ENCODE assay signal across 15 mouse cellular contexts in the genomic region with DNA sequence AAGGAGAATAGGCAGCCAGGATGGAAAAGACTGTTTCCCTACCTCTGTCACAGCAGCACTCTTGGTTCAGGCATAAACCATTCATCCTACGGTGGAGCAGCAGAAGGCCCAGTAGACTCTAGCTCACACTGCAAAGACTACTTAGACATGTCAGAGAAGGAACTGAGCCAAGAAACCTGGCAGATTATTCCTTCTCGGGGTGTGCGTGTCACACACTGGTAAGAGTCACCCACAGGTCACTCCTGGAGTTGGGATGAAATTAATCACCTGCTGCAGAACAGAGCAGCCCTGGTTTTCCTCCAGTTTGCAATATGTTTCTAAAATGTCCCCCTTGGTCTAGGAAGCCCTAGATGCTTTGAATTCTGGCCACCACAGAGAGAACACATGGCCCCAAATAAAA. TPM values are rescaled to one million over a fixed set of nuclear protein-coding genes. Genes with fewer than 3 reads are reported as not detected.
"Had no signal": no experiment of that assay in that cellular context is flagged by ENCODE, and none has a peak within 500 bp of the region (broad histone marks: within the 10 kb centered on the region; RNA-seq: fewer than 3 reads in every experiment).

No protein-coding gene starts in this region.

- DNase-seq: kidney, adult 8-10 months; kidney, postnatal 25 days; layer of hippocampus, postnatal 36 days; lung, adult 18-20 months; lung, postnatal 36 days; right cerebral cortex, adult 18-20 months; right cerebral cortex, postnatal 25 days; thymus, adult 2 months; thymus, postnatal 25 days had no signal

- H3K4me1 ChIP-seq: limb, embryonic 15.5 days; midbrain, embryonic 13.5 days; neural tube, embryonic 15.5 days had no signal

- H3K27me3 ChIP-seq: limb, embryonic 15.5 days; midbrain, embryonic 13.5 days; neural tube, embryonic 15.5 days had no signal

- H3K27ac ChIP-seq: limb, embryonic 15.5 days; liver, embryonic 14.5 days; midbrain, embryonic 13.5 days; neural tube, embryonic 15.5 days had no signal

- H3K4me3 ChIP-seq: limb, embryonic 15.5 days; midbrain, embryonic 13.5 days; myocyte; neural tube, embryonic 15.5 days had no signal

RNA-seq across cellular contexts. Expression of a gene that starts 56.4 kb away (rescaled TPM):
- total RNA-seq: megakaryocyte progenitor cell, adult 5-6 weeks had no signal
- polyA plus RNA-seq: thymus, adult 2 months had no signal
